Mouse (Mus musculus) macrophage (primary cell): ENCODE results near the gene Gtf2h1. TPM values are rescaled to one million over a fixed set of nuclear protein-coding genes. Genes with fewer than 3 reads are reported as not detected.

ENCODE experiments used
- H3K27ac ChIP-seq: fragments of 350-480 bp; formaldehyde crosslinking; 2 replicates; pipeline ENCODE4 v1.9.0; 2021
- H3K36me3 ChIP-seq: fragments of 350-480 bp; formaldehyde crosslinking; 2 replicates; pipeline ENCODE4 v1.9.0; 2021; ENCODE audit errors: inconsistent target
- H3K4me3 ChIP-seq: fragments of 350-480 bp; formaldehyde crosslinking; 2 replicates; pipeline ENCODE4 v1.9.0; 2021; ENCODE audit errors: inconsistent target
- H3K79me2 ChIP-seq: fragments of 350-480 bp; formaldehyde crosslinking; 2 replicates; pipeline ENCODE4 v1.9.0; 2021; ENCODE audit errors: inconsistent target
- WGBS: methylation state at CpG from one replicate; pipeline ENCODE4 v1.1.7; 2026; ENCODE audit warnings: inconsistent platforms; ENCODE audit not compliant: missing documents; 5-methylcytosine and 5-hydroxymethylcytosine counted together
- polyA plus RNA-seq: library from polyadenylated mRNA; stranded (reverse); fragments of 250-400 nt; gene quantifications from 3 replicates; pipeline ENCODE4 v1.2.4, GENCODE M21; 2018; ENCODE audit warnings: inconsistent platforms

Gene Gtf2h1
- polyA plus RNA-seq, 1 experiment from 2014 or later, result 101 TPM

GRCm38 (mm10) chr7:46853365-46853764, 57.5 kb downstream of the Gtf2h1 start:
- WGBS, result 97% methylated on average over 8 of the region's 9 CpGs
- Histone ChIP-seq H3K27ac (no peak overlapping the region), H3K36me3 (peaks cover 65% of the 10 kb centered on the region), H3K79me2 (peaks cover 19% of the 10 kb centered on the region), H3K4me3 (no peak overlapping the region)

GRCm38 (mm10) chr7:46855866-46856560, 60.1 kb downstream of the Gtf2h1 start:
- no peak overlapping the region for H3K4me3 ChIP-seq
- peaks cover 44% of the 10 kb centered on the region for H3K36me3 ChIP-seq
- WGBS, result 91% methylated on average over 6 of the region's 7 CpGs
- H3K79me2 ChIP-seq, result no peaks in the 10 kb centered on the region
- H3K27ac ChIP-seq, result no peak overlapping the region

DNA sequence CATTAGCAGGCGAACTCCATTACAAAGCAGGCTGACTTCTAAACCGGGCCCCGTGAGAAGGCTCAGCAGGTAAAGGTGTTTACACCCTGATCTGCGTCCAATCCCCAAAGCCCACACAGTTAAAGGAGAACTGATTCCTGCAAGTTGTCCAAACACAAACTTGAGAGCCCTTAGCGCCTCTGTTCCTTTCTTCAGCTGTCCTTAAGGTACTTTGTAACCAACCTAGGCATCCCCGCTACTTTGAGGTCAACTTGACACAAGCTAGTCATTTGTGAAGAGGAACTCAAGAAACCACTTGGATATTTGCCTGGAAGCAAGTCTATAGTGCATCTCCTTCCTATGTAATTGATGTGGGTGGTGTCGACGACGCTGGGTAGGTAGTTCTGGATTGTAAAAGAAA, 61.5 kb downstream of the Gtf2h1 start:
- 54% methylated on average over 9 of the region's 9 CpGs for WGBS
- Histone ChIP-seq H3K27ac (no peak overlapping the region), H3K4me3 (no peak overlapping the region), H3K36me3 (peaks cover 32% of the 10 kb centered on the region), H3K79me2 (no peaks in the 10 kb centered on the region)

DNA sequence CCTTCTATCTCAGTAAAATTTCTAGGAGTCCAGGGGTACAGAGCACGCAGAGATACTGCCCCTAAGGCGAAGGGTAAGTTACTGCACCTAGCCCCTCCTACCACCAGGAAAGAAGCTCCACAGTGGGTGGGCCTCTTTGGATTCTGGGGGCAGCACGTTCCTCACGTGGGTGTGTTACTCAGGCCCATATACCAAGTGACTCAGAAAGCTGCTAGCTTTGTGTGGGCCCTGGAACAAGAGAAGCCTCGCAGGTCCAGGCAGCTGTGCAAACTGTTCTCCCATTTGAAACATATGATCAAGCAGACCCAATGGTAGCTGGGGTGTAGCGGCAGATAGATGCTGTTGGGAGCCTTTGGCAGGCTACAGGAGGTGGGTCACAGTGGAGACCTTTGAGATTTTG, 63.1 kb downstream of the Gtf2h1 start:
- 93% methylated on average over 6 of the region's 6 CpGs for WGBS

DNA sequence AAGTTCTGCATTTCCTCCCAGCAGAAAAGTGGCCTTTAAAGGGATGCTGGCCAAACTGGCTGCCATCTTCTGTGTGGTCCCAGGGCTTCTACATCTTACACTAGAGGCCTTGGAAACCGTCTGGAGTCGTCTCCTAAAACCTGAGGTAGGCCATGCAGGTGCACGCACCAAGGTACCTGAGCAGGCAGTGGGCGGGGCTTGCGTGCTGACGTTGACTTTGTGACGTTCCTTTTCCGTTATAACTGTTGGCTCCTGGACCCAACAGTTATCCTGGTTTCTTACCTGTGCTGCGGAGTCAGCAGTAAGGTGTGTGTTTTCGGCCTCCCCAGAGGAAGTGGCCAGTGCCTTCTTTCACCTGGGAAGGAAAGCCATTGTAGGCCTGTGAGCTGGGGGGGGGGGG, 65.1 kb downstream of the Gtf2h1 start, which contains the start of gene Ldhc:
Gene Ldhc, plus strand, starts transcription at position 208 of the 400 bp plus-strand sequence.
- no peaks in the 10 kb centered on the region for H3K79me2 ChIP-seq
- no peak within 1 kb of the TSS for H3K27ac ChIP-seq
- H3K4me3 ChIP-seq, result no peak within 1 kb of the TSS
- WGBS, result 83% methylated on average over 8 of the region's 10 CpGs
- no peaks in the 10 kb centered on the region for H3K36me3 ChIP-seq

More for the DNA sequence above, 63.1 kb downstream of the Gtf2h1 start:
- H3K79me2 ChIP-seq, result no peaks in the 10 kb centered on the region
- no peak overlapping the region for H3K27ac ChIP-seq
- no peak overlapping the region for H3K4me3 ChIP-seq
- H3K36me3 ChIP-seq, result peaks cover 16% of the 10 kb centered on the region

GRCm38 (mm10) chr7:46871988-46872387, 76.1 kb downstream of the Gtf2h1 start:
- no peaks in the 10 kb centered on the region for H3K79me2 ChIP-seq
- H3K4me3 ChIP-seq, result no peak overlapping the region
- H3K36me3 ChIP-seq, result no peaks in the 10 kb centered on the region
- H3K27ac ChIP-seq, result no peak overlapping the region
- whole genome bisulfite sequencing, result 11% methylated on average over 4 of the region's 4 CpGs

Other genes with a start within 250 kb of the Gtf2h1 start
- gene Sergef, start 156.3 kb upstream of the Gtf2h1 start, polyA plus RNA-seq, result 7.7 to 12.6 TPM (median 8.8 TPM) in 3 replicates
- gene Tph1, start 123.6 kb upstream of the Gtf2h1 start, polyA plus RNA-seq, result not detected in 3 replicates
- 2.0 to 3.9 TPM (median 2.7 TPM) in 3 replicates for gene Saal1, start 85.4 kb upstream of the Gtf2h1 start, polyA plus RNA-seq
- 50.5 to 83.6 TPM (median 73.1 TPM) in 3 replicates for gene Saa3, start 80.4 kb upstream of the Gtf2h1 start, polyA plus RNA-seq
- gene Saa4, start 63.5 kb upstream of the Gtf2h1 start, polyA plus RNA-seq, result not detected in 3 replicates
- not detected in 3 replicates for gene Saa1, start 53.1 kb upstream of the Gtf2h1 start, polyA plus RNA-seq
- not detected in 3 replicates for gene Saa2, start 44.3 kb upstream of the Gtf2h1 start, polyA plus RNA-seq
- 16.3 to 29.8 TPM (median 23.7 TPM) in 3 replicates for gene Hps5, start within 50 bp of the Gtf2h1 start, polyA plus RNA-seq
- 352 to 860 TPM (median 417 TPM) in 3 replicates for gene Ldha, start 45.4 kb downstream of the Gtf2h1 start, polyA plus RNA-seq
- not detected in 3 replicates for gene Ldhc, start 65.1 kb downstream of the Gtf2h1 start, polyA plus RNA-seq
- 62.8 to 220 TPM (median 81.4 TPM) in 3 replicates for gene Tsg101, start 123.9 kb downstream of the Gtf2h1 start, polyA plus RNA-seq
- 6.1 to 6.9 TPM (median 6.4 TPM) in 3 replicates for gene Uevld, start 162.4 kb downstream of the Gtf2h1 start, polyA plus RNA-seq
- not detected in 3 replicates for gene Gm9999, start 187.5 kb downstream of the Gtf2h1 start, polyA plus RNA-seq
- 14.1 to 25.5 TPM (median 17.6 TPM) in 3 replicates for gene Spty2d1, start 212.3 kb downstream of the Gtf2h1 start, polyA plus RNA-seq